Mouse (Mus musculus): Measurements from ENCODE around the gene Nrxn3. TPM values are rescaled to one million over a fixed set of nuclear protein-coding genes. Genes with fewer than 3 reads are reported as not detected.

Gene Nrxn3
- total RNA-seq, 2 experiments from 2014 or later = 153 to 168 TPM

GRCm38 (mm10) chr12:88808947-88809346 is 86.3 kb downstream of the Nrxn3 start:
- no peak for DNase-seq (ENCODE audit: low spot score in 2 of 2)

DNA sequence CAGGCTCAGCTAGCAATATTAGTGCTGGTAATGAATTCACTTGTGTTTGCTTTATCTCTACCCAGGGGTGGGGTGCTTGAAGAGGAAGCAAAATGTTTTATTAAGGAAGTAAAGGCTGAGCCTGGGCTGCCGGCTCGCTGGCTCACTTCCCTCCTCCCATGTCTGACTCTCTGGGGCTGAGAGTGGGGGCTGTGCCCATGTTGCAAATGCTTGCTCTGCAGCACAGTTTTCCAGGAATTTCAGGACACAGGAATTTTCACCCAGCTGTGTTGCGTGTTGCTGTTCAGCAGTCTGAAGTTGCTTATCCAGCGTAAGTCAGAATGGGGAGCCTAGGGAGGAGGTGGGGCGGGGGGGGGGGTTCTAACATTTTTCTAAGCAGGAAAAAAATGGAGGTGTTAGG is 89.5 kb downstream of the Nrxn3 start:
- no peak for DNase-seq (ENCODE audit: low spot score in 2 of 2)

GRCm38 (mm10) chr12:88816865-88817264 is 94.2 kb downstream of the Nrxn3 start:
- DNase-seq (ENCODE audit: low spot score in 2 of 2) = no peak

DNA sequence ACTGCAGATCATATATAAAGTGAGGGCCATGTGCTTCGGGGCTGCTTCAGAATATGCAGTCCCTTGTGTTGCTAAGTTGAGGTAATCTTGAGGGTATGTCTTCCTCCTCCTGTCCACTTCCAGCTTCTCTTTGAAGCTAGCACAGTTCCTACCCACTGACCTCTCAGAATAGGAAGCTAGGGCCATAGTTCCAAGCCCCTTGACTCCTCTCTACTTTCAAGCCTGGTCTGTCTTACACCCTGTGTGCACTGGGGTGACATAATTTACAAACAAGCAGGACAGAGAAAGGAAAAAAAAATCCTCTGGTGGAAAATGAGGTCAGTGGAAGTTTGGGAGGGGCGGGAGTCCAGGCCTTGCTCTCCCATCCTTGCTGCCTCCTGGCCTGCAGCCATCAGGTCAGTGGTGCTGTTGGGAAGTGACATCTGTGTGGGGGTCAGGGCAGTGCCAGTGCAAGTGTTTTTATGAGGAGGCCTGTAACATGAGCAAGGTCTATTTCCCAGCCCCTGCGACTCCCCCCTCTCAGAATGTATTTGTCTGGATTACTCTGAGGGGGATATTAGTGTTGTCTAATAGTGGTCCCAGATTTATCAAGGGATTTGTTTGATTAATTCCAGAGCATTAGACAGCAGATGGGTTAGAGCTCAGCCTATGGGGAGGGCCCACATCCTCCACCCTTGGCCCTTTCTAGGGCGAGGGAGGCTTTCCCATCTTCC is 96.1 kb downstream of the Nrxn3 start:
- no peak for DNase-seq (ENCODE audit: low spot score in 2 of 2)

- DNase-seq (ENCODE audit: low spot score in 2 of 2) = no peak
Observed at GRCm38 (mm10) chr12:88819335-88819709, 96.6 kb downstream of the Nrxn3 start.

DNA sequence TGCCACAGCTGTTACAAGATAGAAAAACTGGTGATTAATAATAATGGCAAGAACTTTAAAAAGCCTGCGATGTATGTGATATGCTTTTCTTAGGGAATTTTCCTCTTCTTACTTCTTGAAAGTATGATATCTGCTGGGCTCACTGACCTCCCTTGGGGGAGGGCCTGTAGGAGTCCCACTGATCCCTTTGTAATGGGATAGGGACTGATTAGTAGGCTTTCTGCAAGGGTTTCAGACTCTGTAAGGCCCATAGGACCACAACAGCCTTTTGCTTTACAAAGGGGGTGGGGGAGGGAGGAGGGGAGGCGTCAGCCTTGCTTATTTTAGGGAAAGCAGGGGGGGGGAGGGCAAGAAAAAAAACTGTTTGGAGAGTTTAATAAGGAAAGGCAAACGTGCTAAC is 97.5 kb downstream of the Nrxn3 start:
- no peak for DNase-seq (ENCODE audit: low spot score in 2 of 2)

GRCm38 (mm10) chr12:88830851-88831250 is 108.2 kb downstream of the Nrxn3 start:
- no peak for DNase-seq (ENCODE audit: low spot score in 2 of 2)

DNA sequence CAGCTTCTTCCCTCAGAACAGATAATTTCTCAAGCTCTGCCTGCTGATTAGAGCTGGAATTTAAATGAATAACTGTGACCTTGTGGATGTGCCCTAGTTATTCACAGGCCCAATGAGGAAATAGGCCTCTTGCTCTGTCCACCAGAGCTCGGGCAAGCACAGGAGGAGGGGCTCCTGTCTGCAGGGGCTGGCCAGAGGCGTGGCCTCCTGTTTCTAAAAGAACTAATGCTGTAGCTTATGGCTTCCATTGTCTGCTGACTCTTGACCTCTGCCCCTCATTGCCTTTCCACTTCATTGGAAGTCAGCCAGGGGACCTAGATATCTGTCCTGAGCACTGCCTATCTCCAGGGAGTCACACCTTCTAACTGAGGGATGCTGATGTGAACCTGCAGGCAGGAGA is 113.1 kb downstream of the Nrxn3 start:
- DNase-seq (ENCODE audit: low spot score in 2 of 2) = no peak

DNA sequence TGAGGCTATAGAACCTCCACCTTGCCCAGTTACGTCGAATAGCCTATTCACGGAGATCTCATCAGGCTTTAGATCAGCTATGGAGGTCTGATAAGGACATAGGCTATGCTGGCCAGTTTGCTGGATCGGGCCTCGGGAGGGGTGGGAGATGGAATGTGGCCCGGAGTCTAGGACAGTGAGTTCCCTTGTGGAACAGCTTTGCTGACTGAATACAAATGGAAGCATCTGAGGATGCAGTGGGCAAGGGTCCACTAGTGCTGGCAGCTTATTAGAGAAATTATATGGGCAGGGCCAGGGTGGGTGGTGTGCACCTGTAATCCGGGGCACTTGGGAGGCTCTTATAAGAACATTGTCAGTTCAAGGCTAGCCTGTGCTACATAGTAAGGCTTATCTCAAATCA is 117.0 kb downstream of the Nrxn3 start:
- DNase-seq (ENCODE audit: low spot score in 2 of 2) = no peak

DNA sequence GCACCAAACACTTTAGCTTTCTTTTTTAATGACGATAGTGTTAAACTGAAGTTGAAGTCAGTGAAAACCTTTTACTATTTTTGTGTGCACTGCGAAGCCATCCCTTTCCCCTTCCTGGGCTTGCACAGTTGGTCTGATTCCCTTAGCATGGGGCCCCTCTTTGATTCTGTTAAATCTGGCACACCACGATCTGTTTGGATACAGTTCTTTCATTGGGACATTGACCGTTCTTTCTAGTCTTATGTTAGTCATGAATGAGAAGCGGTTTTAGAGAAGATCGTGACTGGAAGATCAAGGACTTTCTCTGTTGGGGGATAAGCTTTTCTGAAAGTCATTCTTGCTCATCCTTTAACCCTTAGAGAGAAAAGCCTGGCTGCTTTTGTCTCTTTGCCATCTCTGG is 118.7 kb downstream of the Nrxn3 start:
- no peak for DNase-seq (ENCODE audit: low spot score in 2 of 2)

GRCm38 (mm10) chr12:88850400-88851179 is 127.9 kb downstream of the Nrxn3 start:
- DNase-seq (ENCODE audit: low spot score in 2 of 2) = no peak

- no peak for DNase-seq (ENCODE audit: low spot score in 2 of 2)
Observed at GRCm38 (mm10) chr12:88854039-88854438, 131.4 kb downstream of the Nrxn3 start.

DNA sequence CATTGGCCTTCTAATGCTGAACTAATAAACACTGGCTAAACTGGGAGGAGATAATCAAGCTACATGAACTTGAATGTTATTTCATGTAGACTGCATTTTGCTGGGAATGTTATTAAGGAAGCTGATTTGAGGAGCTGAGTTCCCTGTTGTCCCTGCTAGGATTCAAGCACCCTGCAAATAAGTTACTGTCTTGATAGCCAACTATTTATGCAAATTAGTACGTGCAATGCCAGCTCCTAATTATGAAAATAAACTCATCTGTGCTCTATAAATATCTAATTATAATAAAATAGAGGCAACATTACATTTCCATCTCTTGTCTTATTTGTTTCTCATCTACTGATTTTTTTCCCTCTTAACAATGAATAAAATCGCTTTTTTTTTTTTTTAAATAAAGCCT is 135.0 kb downstream of the Nrxn3 start:
- no peak for DNase-seq (ENCODE audit: low spot score in 2 of 2)

DNA sequence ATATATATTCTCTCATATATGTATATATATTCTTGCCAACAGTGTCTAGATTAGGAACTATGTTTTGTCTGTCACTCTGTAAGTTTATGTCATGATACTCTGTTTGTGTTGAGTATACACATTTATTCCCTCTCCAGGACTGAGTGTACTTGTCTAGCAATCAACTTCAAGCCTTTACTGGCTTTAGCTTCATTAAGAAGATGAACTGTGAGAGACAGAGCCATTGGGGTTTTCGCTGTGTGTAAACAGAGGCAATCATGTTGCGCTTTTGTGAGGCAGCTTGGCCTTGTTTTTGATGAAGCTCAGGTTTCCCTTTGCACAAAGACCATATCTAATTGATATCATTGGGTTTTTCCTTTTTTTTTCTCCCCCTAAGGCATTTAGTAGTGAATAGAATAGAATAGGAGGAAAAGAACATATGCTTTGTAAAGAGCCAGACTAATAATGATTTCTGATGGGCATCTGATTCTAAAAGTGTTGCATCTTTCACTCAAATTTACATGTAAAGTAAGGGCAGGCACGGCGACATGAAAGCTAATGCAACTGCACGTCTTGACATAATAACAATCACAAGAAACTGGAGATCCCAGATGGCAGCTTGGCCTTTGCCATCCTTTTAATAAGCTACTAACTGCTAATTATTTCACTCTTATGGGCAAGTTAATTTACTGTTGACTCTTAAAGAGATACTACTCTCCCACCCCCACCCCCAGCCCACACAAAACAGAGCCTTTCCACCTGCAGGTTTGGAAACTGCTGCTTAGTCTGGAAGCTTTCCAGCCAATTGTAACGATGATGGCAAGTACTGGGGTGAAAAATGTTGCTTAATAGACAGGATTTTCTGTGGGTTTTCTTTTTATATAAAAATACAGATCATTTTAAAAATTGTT is 137.0 kb downstream of the Nrxn3 start:
- DNase-seq (ENCODE audit: low spot score in 2 of 2) = no peak

GRCm38 (mm10) chr12:88860397-88860796 is 137.7 kb downstream of the Nrxn3 start:
- DNase-seq (ENCODE audit: low spot score in 2 of 2) = no peak

DNA sequence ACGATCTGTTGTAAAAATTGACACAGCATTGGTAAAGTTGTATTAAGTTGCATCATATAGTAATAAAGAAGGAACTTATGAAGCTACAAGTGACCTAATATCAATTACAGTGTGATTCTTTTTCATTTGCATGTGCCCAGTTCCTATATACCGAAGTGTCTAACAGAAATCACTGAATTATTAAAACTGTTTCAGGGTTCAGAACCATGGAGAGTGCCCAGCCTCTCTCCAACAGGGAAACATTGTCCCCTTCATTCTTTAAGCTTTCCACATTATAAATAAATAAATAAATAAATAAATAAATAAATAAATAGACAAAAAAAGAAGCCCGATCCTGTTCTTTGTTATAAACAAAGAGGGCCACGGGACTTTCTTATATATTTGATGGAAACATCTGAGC is 140.4 kb downstream of the Nrxn3 start:
- DNase-seq (ENCODE audit: low spot score in 2 of 2) = no peak

GRCm38 (mm10) chr12:88868288-88868687 is 145.6 kb downstream of the Nrxn3 start:
- no peak for DNase-seq (ENCODE audit: low spot score in 2 of 2)

DNA sequence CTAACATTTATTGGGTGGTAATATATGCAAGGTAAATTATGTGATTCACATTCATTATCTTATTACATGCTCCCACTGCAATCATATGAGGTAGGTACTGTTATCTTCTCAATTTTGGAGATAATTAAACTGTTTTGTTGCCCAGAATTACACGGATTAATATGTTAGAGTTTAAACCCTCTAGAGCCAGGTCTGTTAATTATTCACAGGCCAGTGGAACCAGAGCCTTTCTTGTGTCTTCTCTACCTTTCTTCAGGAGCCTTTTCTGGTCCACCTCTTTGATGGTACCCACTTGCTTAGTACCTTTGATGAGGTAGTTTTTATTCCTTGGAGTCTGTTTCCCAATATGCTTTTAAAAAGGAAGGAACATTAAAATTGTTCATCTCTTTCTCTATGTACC is 174.7 kb downstream of the Nrxn3 start:
- no peak for DNase-seq (ENCODE audit: low spot score in 2 of 2)

GRCm38 (mm10) chr12:88900014-88900727 is 177.5 kb downstream of the Nrxn3 start:
- no peak for DNase-seq (ENCODE audit: low spot score in 2 of 2)

DNA sequence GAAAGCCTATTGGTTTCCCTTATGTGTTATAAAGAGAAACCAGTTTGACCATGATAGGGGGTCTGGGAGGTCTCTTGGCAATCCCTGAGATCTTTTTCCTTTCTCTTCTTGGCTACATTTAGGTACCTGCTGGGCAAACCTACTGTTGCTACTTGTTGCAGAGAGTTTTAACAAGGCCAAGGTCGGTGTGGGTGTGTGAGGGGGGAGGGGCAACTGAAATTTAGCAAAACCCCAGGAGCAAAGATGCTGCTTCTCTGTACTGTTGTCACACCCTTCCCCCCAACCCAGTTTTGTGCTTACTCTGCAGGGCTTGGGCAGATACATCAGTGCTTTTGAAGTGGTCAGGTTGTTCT is 178.0 kb downstream of the Nrxn3 start:
- DNase-seq (ENCODE audit: low spot score in 2 of 2) = no peak

- peak; percentile 23 to 38 for DNase-seq (ENCODE audit: low spot score in 2 of 2)
Observed at GRCm38 (mm10) chr12:88910761-88911160, 188.1 kb downstream of the Nrxn3 start.

Measured in layer of hippocampus, postnatal 10 days (tissue).